In the genomic region with DNA sequence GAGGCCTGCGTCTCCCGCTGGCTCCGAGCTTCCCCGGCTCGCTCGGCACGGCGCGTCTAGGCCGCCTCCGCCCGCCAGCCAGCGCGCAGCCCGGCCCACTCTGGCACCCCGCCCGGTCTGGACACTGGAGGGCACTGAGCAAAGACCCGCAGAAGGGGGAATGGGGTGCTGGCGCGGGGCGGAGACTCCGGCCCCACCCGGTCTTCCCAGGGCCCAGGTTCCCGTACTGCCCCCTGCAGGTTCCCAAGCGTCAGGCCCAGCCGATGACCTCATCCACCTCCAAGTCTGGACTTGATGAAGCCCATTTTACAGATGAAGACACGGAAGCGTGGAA, we compare ENCODE assay signal across 8 mouse cellular contexts. TPM values are rescaled to one million over a fixed set of nuclear protein-coding genes. Genes with fewer than 3 reads are reported as not detected.
A peak's percentile ranks its signal among the peaks of the same experiment; 100 is the strongest.
DNase-seq lines count a peak whose midpoint lies in the region; ATAC-seq lines count a peak whose summit lies in the region.

No protein-coding gene starts in this region.

- 7% methylated on average over 28 of the region's 28 CpGs for WGBS in hindbrain, embryonic 12.5 days

- H3K27me3 ChIP-seq in hindbrain, embryonic 12.5 days = no peaks in the 10 kb centered on the region

- peaks cover 12% of the 10 kb centered on the region for H3K4me1 ChIP-seq in hindbrain, embryonic 12.5 days

- DNase-seq in NIH3T3 (ENCODE audit: low read depth) = peak; percentile 4
- DNase-seq in cerebellum, postnatal 10 days = peak; percentile 91 to 92
- DNase-seq in frontal cortex, postnatal 10 days (ENCODE audit: low spot score in 2 of 2) = peak; percentile 79 to 81
- DNase-seq in layer of hippocampus, postnatal 14 days (ENCODE audit: low spot score in 2 of 2) = peak; percentile 79 to 84
- DNase-seq in lung, postnatal 10 days = peak; percentile 96
- DNase-seq in ovary, postnatal 36 days (ENCODE audit: low spot score) = peak; percentile 93
- peak; percentile 88 for DNase-seq in thymus, postnatal 25 days

- no peak overlapping the region for H3K27ac ChIP-seq in hindbrain, embryonic 12.5 days

- H3K9ac ChIP-seq in hindbrain, embryonic 12.5 days = peak overlapping the region; percentile 73

- peak overlapping the region; percentile 68 for H3K4me2 ChIP-seq in hindbrain, embryonic 12.5 days (replicated peaks)

- peak; percentile 83 for ATAC-seq in hindbrain, embryonic 12.5 days (ENCODE audit: low FRiP score)

- no peaks in the 10 kb centered on the region for H3K9me3 ChIP-seq in hindbrain, embryonic 12.5 days (replicated peaks)

- no peaks in the 10 kb centered on the region for H3K36me3 ChIP-seq in hindbrain, embryonic 12.5 days

- H3K4me3 ChIP-seq in hindbrain, embryonic 12.5 days = peak overlapping the region; percentile 39

RNA-seq across cellular contexts. Expression of gene Nlrx1, which starts 0.4 kb away (rescaled TPM):
- polyA plus RNA-seq in hindbrain, embryonic 12.5 days (2016; fragmentation: Nextera tagmentation; extraction: Ambion mirVana) = 5.1 and 5.6 TPM in 2 replicates
- total RNA-seq in layer of hippocampus, postnatal 14 days (2021) = 10 to 100 TPM in 1 of 2 experiments, 1 to 10 TPM in 1; 10.0 to 12.2 TPM

RNA-seq across cellular contexts. Expression of gene Pdzd3, which starts 16.7 kb away (rescaled TPM):
- 0.15 TPM in 1 of 2 replicates, not detected in the other for polyA plus RNA-seq in hindbrain, embryonic 12.5 days (2016; fragmentation: Nextera tagmentation; extraction: Ambion mirVana)
- 1 to 10 TPM in 1 of 2 experiments, under 1 TPM in 1; 0.88 to 1.0 TPM for total RNA-seq in layer of hippocampus, postnatal 14 days (2021)

RNA-seq across cellular contexts. Expression of gene Abcg4, which starts 20.4 kb away (rescaled TPM):
- 12.9 and 13.5 TPM in 2 replicates for polyA plus RNA-seq in hindbrain, embryonic 12.5 days (2016; fragmentation: Nextera tagmentation; extraction: Ambion mirVana)
- 10 to 100 TPM; 69.3 to 75.8 TPM for total RNA-seq in layer of hippocampus, postnatal 14 days (2021)

RNA-seq across cellular contexts. Expression of gene Ccdc153, which starts 27.5 kb away (rescaled TPM):
- not detected in 2 replicates for polyA plus RNA-seq in hindbrain, embryonic 12.5 days (2016; fragmentation: Nextera tagmentation; extraction: Ambion mirVana)
- 1 to 10 TPM; 4.5 to 8.4 TPM for total RNA-seq in layer of hippocampus, postnatal 14 days (2021)

RNA-seq across cellular contexts. Expression of gene Cbl, which starts 34.1 kb away (rescaled TPM):
- 26.2 and 30.5 TPM in 2 replicates for polyA plus RNA-seq in hindbrain, embryonic 12.5 days (2016; fragmentation: Nextera tagmentation; extraction: Ambion mirVana)
- 10 to 100 TPM; 58.1 to 62.7 TPM for total RNA-seq in layer of hippocampus, postnatal 14 days (2021)

Comparison
In these comparisons a context has a peak if more than half of its experiments do, and no peak if none do; other contexts are left out.
1. DNase-seq: peak in every context shown above with its lines; median percentile 96 in lung, postnatal 10 days; 93 in ovary, postnatal 36 days; 92 in cerebellum, postnatal 10 days; 88 in thymus, postnatal 25 days; 82 in layer of hippocampus, postnatal 14 days; 80 in frontal cortex, postnatal 10 days; 4 in NIH3T3.